Comparison of ENCODE assay signal across 8 mouse cellular contexts in the genomic region with DNA sequence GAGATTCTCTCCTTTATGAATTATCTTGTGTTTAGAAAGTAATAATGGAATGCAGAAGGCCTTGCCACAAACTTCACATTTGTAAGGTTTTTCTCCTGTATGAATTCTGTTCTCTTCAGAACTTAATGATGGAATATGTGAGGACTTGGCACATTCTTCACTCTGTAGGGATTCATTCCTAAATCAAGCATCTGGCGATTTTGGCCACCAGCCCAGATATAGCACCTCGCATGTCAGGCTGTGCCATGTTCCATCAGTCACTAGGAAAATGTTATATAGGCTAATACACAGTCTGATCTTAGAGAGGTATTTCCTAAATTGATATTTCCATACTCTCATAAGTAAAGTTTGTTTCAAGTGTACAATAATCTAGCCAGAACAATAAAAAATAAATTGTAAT. TPM values are rescaled to one million over a fixed set of nuclear protein-coding genes. Genes with fewer than 3 reads are reported as not detected.
A peak's percentile ranks its signal among the peaks of the same experiment; 100 is the strongest.
DNase-seq lines count a peak whose midpoint lies in the region; ATAC-seq and TF ChIP-seq lines count a peak whose summit lies in the region.
"Not testable (repeated sequence)": the region's sequence is repeated elsewhere in the genome, so short reads cannot be mapped to it uniquely, and the experiment has no call there.
"Had no signal": no experiment of that assay in that cellular context is flagged by ENCODE, and none has a peak within 500 bp of the region (broad histone marks: within the 10 kb centered on the region; RNA-seq: fewer than 3 reads in every experiment).

No protein-coding gene starts in this region.

- H3K27ac ChIP-seq in forebrain, embryonic 14.5 days (ENCODE audit: low read depth, low read length); midbrain, postnatal 0 days (ENCODE audit: low read depth, low read length): not testable (repeated sequence)

- ATAC-seq in forebrain, embryonic 14.5 days; midbrain, postnatal 0 days (ENCODE audit: low FRiP score): not testable (repeated sequence)

- WGBS in forebrain, embryonic 14.5 days, result 67% methylated on average over 2 of the region's 2 CpGs
- 79% methylated on average over 2 of the region's 2 CpGs for WGBS in midbrain, postnatal 0 days

- H3K4me3 ChIP-seq in forebrain, embryonic 14.5 days (ENCODE audit: low read depth, low read length); midbrain, postnatal 0 days (ENCODE audit: low read depth, low read length): not testable (repeated sequence)

- DNase-seq in MN1 (ENCODE audit: low spot score), result peak; percentile 26
- peak; percentile 19 to 29 for DNase-seq in cerebellum, adult 18-20 months
- DNase-seq in cerebellum, postnatal 10 days, result peak; percentile 52 to 70
- DNase-seq in forebrain, embryonic 14.5 days (ENCODE audit: low spot score), result peak; percentile 73
- DNase-seq in left cerebral cortex, postnatal 4 days, result peak; percentile 76
- peak; percentile 47 for DNase-seq in midbrain, postnatal 0 days (ENCODE audit: low spot score)
- peak; percentile 19 for DNase-seq in right cerebral cortex, postnatal 14 days

- not testable (repeated sequence) for H3K36me3 ChIP-seq in forebrain, embryonic 14.5 days (ENCODE audit: control insufficient read depth, insufficient read depth, low read length); midbrain, postnatal 0 days (ENCODE audit: insufficient read depth, low read length)

- not testable (repeated sequence) for H3K9ac ChIP-seq in forebrain, embryonic 14.5 days (ENCODE audit: low read length); midbrain, postnatal 0 days (replicated peaks; ENCODE audit: low read length, poor library complexity, severe bottlenecking)

- TF ChIP-seq CTCF in midbrain, postnatal 0 days (IDR thresholded peaks at IDR 0.05), result not testable (repeated sequence)

- not testable (repeated sequence) for H3K27me3 ChIP-seq in forebrain, embryonic 14.5 days (replicated peaks; ENCODE audit: control insufficient read depth, insufficient read depth, low read length); midbrain, postnatal 0 days (ENCODE audit: insufficient read depth, low read length)

- H3K4me1 ChIP-seq in forebrain, embryonic 14.5 days (ENCODE audit: control insufficient read depth, insufficient read depth, low read length); midbrain, postnatal 0 days (ENCODE audit: insufficient read depth, low read length): not testable (repeated sequence)

- intact Hi-C loops in left cerebral cortex, postnatal 4 days (cut with DNase I), result loop anchor here (5.0 kb wide), 1 partner anchor 43 kb away; no protein-coding TSS in a partner anchor

- H3K9me3 ChIP-seq in forebrain, embryonic 14.5 days (replicated peaks; ENCODE audit: control insufficient read depth, low read length); midbrain, postnatal 0 days (ENCODE audit: low read length): not testable (repeated sequence)

- H3K4me2 ChIP-seq in forebrain, embryonic 14.5 days (ENCODE audit: low read length); midbrain, postnatal 0 days (ENCODE audit: low read depth, low read length, poor library complexity, severe bottlenecking): not testable (repeated sequence)

RNA-seq across cellular contexts. Expression of a gene that starts 3.6 kb away (rescaled TPM):
- polyA plus RNA-seq in forebrain, embryonic 14.5 days (2014; fragmentation: Nextera tagmentation; extraction: Ambion mirVana), result 4.4 and 5.6 TPM in 2 replicates
- total RNA-seq in left cerebral cortex, postnatal 4 days (2021), result 10 to 100 TPM; 20.6 TPM
- 9.5 and 14.5 TPM in 2 replicates for total RNA-seq in midbrain, postnatal 0 days (2014; rRNA removed)
- 4.4 TPM in 2 replicates for polyA plus RNA-seq in midbrain, postnatal 0 days (2015; fragmentation: Nextera tagmentation; extraction: Ambion mirVana)

RNA-seq across cellular contexts. Expression of a gene that starts 29.7 kb away (rescaled TPM):
- 9.8 and 11.8 TPM in 2 replicates for polyA plus RNA-seq in forebrain, embryonic 14.5 days (2014; fragmentation: Nextera tagmentation; extraction: Ambion mirVana)
- total RNA-seq in left cerebral cortex, postnatal 4 days (2021), result 1 to 10 TPM; 7.2 to 9.1 TPM
- 5.4 and 6.1 TPM in 2 replicates for total RNA-seq in midbrain, postnatal 0 days (2014; rRNA removed)
- 3.6 and 4.0 TPM in 2 replicates for polyA plus RNA-seq in midbrain, postnatal 0 days (2015; fragmentation: Nextera tagmentation; extraction: Ambion mirVana)

RNA-seq across cellular contexts. Expression of a gene that starts 38.5 kb away (rescaled TPM):
- polyA plus RNA-seq in forebrain, embryonic 14.5 days (2014; fragmentation: Nextera tagmentation; extraction: Ambion mirVana), result 9.9 and 15.0 TPM in 2 replicates
- total RNA-seq in left cerebral cortex, postnatal 4 days (2021), result 10 to 100 TPM; 21.5 to 25.0 TPM
- total RNA-seq in midbrain, postnatal 0 days (2014; rRNA removed), result 12.6 and 22.2 TPM in 2 replicates
- 7.9 and 10.5 TPM in 2 replicates for polyA plus RNA-seq in midbrain, postnatal 0 days (2015; fragmentation: Nextera tagmentation; extraction: Ambion mirVana)

RNA-seq across cellular contexts. Expression of a gene that starts 54.2 kb away (rescaled TPM):
- polyA plus RNA-seq in forebrain, embryonic 14.5 days (2014; fragmentation: Nextera tagmentation; extraction: Ambion mirVana), result 4.0 TPM in 2 replicates
- 1 to 10 TPM; 3.2 to 4.9 TPM for total RNA-seq in left cerebral cortex, postnatal 4 days (2021)
- total RNA-seq in midbrain, postnatal 0 days (2014; rRNA removed), result 1.5 and 2.3 TPM in 2 replicates
- 1.3 and 2.0 TPM in 2 replicates for polyA plus RNA-seq in midbrain, postnatal 0 days (2015; fragmentation: Nextera tagmentation; extraction: Ambion mirVana)
- total RNA-seq: CH12.LX had no signal

Comparison
In these comparisons a context has a peak if more than half of its experiments do, and no peak if none do; other contexts are left out.
1. DNase-seq: peak in every context shown above with its lines; median percentile 76 in left cerebral cortex, postnatal 4 days; 73 in forebrain, embryonic 14.5 days; 61 in cerebellum, postnatal 10 days; 47 in midbrain, postnatal 0 days; 26 in MN1; 24 in cerebellum, adult 18-20 months; 19 in right cerebral cortex, postnatal 14 days.